Mouse (Mus musculus): Measurements from ENCODE around the gene Fkbp10. TPM values are rescaled to one million over a fixed set of nuclear protein-coding genes. Genes with fewer than 3 reads are reported as not detected.

The Fkbp10 gene
- polyA plus RNA-seq (2016; fragmentation: Nextera tagmentation; extraction: Ambion mirVana) = 41.8 and 46.9 TPM in 2 replicates

DNA sequence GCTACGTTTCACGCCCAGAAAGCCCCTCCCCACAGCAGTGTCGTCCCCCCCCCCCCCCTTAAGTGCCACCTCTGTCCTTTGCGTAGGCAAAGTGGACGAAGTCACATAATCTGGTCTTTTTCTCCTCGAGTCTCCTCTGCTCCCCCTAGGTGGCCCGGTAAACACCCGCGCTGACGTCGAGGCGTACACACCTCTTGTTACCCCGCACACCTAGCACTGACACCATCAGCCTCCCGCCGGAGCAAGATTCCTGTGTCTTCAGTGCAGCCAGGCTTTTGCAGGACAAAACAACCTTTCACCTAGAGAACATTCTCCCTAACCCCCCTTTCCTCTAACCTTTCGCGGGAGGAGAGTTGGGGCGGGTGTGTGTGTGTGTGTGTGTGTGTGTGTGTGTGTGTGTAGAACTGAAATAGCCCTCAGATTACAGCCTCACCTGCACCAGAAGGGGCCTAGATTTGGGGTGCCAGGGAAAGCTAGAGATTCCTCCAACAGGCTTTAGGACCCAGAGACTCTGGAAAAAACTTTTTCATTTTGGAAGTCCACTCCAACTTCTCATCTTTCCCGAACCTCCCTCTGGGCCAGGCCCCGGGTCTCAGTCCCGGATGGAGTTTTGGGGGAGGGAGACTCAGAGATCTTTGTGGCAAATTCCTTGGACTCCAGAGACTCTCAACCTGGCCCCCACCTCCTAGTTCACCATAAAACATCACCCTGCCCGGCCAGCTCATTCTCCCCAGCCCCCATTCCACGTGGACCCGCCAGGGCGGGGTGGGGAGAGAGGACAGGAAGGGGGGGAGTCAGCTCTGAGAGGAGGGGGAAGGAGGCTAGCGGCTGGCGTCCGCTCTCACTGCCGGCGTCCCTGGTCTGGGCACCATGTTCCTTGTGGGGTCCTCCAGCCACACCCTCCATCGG is at the start of gene Fkbp10:
Fkbp10 (plus strand) TSS at position 784 of the 909 bp plus-strand sequence.
- no peaks in the 10 kb centered on the region for H3K9me3 ChIP-seq
- H3K4me1 ChIP-seq = peaks cover 17% of the 10 kb centered on the region
- peaks cover 32% of the 10 kb centered on the region for H3K27me3 ChIP-seq (replicated peaks)
- ATAC-seq (ENCODE audit: low FRiP score, low read depth) = peak; percentile 43
- H3K9ac ChIP-seq = peak within 1 kb of the TSS; percentile 71
- 2% methylated on average over 31 of the region's 31 CpGs for WGBS
- no peaks in the 10 kb centered on the region for H3K36me3 ChIP-seq
- peak within 1 kb of the TSS; percentile 66 for H3K4me3 ChIP-seq
- 0 out of 2 replicates have a peak within 1 kb of the TSS, but pooled peaks have one; percentile 50 for H3K27ac ChIP-seq
- H3K4me2 ChIP-seq (replicated peaks) = peak within 1 kb of the TSS; percentile 75

DNA sequence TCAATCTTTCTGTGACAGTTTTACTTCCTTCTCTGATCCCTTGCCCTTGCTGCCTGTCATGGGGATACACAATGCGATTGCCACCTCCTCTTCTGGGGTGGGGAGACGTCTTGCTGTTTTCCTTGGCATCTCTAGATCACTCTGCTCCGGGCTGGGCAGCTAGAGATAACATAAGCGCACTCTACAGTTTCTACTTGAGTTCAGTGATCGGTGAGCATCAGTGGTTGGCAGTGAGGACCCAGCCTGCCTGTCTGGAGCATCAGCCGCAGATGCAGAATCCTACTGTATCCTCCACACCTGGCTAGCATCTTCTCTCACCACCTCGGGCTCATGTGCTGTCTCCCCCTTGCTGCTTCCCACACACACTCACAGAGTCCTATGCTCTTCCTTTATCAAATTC is 46.4 kb upstream of the Fkbp10 start:
- no peak for ATAC-seq (ENCODE audit: low FRiP score, low read depth)
- no peak overlapping the region for H3K4me2 ChIP-seq (replicated peaks)
- 71% methylated on average over 7 of the region's 7 CpGs for WGBS
- H3K4me3 ChIP-seq = no peak overlapping the region
- peaks cover 29% of the 10 kb centered on the region for H3K36me3 ChIP-seq
- no peaks in the 10 kb centered on the region for H3K9me3 ChIP-seq
- no peaks in the 10 kb centered on the region for H3K4me1 ChIP-seq
- no peak overlapping the region for H3K27ac ChIP-seq
- no peak overlapping the region for H3K9ac ChIP-seq
- no peaks in the 10 kb centered on the region for H3K27me3 ChIP-seq (replicated peaks)

DNA sequence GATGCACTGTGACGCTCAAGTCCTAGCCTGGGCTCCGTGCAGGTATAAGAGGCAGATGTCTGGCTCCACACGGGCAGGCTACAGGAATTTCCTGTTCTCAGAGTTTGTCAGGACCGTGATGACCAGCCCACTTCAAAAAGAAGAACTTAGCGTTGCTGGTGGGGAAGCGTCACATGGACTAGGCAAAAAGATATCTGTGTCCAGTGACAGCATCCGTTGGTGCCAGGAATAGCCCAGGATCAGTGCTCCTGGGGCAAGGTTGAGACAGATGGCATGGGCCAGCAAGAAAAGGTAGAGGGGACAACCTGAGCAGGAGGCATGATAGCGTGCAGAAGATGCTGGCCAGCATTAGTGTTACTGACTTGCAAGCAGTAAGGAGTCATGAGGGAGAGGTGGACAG is 45.7 kb upstream of the Fkbp10 start:
- H3K9ac ChIP-seq = no peak overlapping the region
- WGBS = 84% methylated on average over 8 of the region's 8 CpGs
- no peak for ATAC-seq (ENCODE audit: low FRiP score, low read depth)
- no peaks in the 10 kb centered on the region for H3K9me3 ChIP-seq
- no peak overlapping the region for H3K4me3 ChIP-seq
- no peak overlapping the region for H3K27ac ChIP-seq
- H3K27me3 ChIP-seq (replicated peaks) = no peaks in the 10 kb centered on the region
- H3K4me2 ChIP-seq (replicated peaks) = no peak overlapping the region
- peaks cover 32% of the 10 kb centered on the region for H3K36me3 ChIP-seq
- H3K4me1 ChIP-seq = no peaks in the 10 kb centered on the region

DNA sequence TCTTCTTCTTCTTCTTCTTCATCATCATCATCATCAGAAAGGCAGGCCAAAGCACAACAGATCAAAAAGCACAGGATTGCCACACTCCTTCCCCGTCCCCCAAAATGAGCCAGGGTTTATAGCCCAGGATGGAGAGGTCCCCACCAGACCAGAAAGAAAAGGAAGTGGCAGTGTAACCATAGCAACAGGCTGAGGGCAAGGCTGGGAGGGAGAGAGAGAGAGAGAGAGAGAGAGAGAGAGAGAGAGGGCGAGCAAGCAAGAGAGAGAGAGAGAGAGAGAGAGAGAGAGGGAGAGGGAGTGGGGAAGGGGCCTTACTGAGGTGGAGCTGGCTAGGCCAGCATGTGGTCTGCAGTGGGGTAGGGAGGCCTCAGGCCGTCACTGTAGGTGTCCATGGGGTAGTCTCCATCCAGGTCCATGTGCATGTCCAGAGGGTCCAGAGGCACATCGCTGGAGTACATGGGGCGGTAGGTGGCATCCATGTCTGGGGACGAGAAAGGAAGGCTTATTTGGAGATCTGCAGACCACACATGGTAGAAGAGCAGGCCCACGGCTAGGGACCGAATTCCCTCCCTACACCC is 43.4 kb upstream of the Fkbp10 start:
- WGBS = 68% methylated on average over 7 of the region's 8 CpGs
- ATAC-seq (ENCODE audit: low FRiP score, low read depth) = no peak
- Histone ChIP-seq H3K4me2 (replicated peaks) (no peak overlapping the region), H3K27me3 (replicated peaks) (no peaks in the 10 kb centered on the region), H3K9ac (no peak overlapping the region), H3K36me3 (peaks cover 49% of the 10 kb centered on the region), H3K4me3 (no peak overlapping the region), H3K27ac (no peak overlapping the region), H3K4me1 (no peaks in the 10 kb centered on the region), H3K9me3 (no peaks in the 10 kb centered on the region)

DNA sequence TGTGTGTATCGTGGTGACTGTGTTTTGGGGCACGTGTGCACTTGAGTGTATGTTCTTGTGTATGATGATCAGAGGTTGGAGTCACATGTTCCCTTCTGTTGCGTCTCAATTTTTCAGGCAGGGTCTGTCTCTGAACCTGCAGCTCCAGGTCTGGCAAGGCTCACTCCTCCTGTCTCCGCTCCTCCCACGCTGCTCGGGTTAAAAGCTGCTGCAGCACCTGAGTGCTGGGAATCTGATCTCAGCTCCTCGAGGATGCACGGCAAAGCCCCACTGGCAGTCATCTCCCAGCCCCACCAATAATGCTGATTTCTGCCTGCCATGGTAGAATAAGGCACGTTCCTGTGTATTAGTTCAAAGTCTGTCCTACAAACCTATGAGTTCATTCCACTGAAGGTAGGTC is 40.4 kb upstream of the Fkbp10 start:
- H3K9ac ChIP-seq = no peak overlapping the region
- H3K27ac ChIP-seq = no peak overlapping the region
- peaks cover 68% of the 10 kb centered on the region for H3K36me3 ChIP-seq
- no peaks in the 10 kb centered on the region for H3K4me1 ChIP-seq
- no peaks in the 10 kb centered on the region for H3K9me3 ChIP-seq
- no peak overlapping the region for H3K4me2 ChIP-seq (replicated peaks)
- 89% methylated on average over 9 of the region's 9 CpGs for WGBS
- H3K27me3 ChIP-seq (replicated peaks) = no peaks in the 10 kb centered on the region
- ATAC-seq (ENCODE audit: low FRiP score, low read depth) = no peak
- no peak overlapping the region for H3K4me3 ChIP-seq

DNA sequence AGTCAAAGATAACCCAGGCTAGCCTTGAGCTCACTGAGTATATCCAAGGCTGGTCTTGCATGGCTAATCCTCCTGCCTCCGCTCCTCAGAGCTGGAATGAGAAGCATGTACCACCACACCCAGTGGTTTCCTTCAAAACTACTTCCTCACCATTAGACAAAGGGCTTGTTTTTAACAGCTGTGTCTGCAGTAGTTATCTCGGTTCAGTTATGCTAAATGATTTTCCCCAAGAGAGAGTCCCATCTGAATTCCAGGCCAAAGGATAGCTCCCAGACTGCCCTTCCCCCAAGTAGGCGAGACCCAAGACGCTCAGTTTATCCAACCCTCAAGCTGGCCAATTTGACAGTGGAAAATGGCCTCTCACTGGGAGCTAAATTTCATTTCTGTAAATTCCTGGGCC is 39.5 kb upstream of the Fkbp10 start:
- Histone ChIP-seq H3K4me2 (replicated peaks) (no peak overlapping the region), H3K27me3 (replicated peaks) (no peaks in the 10 kb centered on the region), H3K4me3 (no peak overlapping the region), H3K9ac (no peak overlapping the region), H3K9me3 (no peaks in the 10 kb centered on the region), H3K4me1 (no peaks in the 10 kb centered on the region), H3K27ac (no peak overlapping the region), H3K36me3 (peaks cover 72% of the 10 kb centered on the region)
- no peak for ATAC-seq (ENCODE audit: low FRiP score, low read depth)
- WGBS = 74% methylated on average over 4 of the region's 4 CpGs

DNA sequence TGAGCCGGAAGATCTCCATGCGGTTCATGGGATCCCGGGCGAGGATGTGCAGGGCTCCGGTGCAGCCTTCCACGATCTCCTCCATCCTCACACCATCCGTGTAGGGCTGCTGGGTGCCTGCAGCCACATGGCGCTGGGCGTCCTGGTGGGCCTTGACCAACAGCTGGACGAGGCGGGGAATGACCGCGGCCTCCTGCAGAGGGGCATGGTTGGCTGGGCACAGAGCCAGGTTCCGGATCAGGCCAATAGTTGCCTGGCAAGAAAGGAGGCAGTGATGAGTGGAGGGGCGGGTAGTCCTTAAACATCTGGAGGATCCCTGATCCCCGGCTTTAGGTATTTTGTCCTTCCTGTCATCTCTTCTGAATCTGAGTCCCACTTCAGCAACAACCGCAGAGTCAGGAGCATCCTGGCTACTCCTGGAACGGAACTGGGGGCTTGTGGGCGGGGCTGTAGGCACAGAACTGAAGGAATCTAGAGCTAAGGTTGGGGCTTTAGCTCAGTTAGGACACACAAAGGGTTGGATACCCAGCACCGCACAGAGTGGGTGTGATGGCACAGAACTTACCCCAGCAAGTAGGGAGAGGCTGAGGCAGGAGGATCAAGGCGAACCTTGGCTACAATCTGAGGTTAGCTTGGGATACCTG is 38.6 kb upstream of the Fkbp10 start:
- Histone ChIP-seq H3K36me3 (peaks cover 77% of the 10 kb centered on the region), H3K4me2 (replicated peaks) (no peak overlapping the region), H3K4me3 (no peak overlapping the region), H3K27me3 (replicated peaks) (no peaks in the 10 kb centered on the region), H3K27ac (no peak overlapping the region), H3K9me3 (no peaks in the 10 kb centered on the region), H3K4me1 (no peaks in the 10 kb centered on the region), H3K9ac (no peak overlapping the region)
- no peak for ATAC-seq (ENCODE audit: low FRiP score, low read depth)
- WGBS = 93% methylated on average over 21 of the region's 21 CpGs

DNA sequence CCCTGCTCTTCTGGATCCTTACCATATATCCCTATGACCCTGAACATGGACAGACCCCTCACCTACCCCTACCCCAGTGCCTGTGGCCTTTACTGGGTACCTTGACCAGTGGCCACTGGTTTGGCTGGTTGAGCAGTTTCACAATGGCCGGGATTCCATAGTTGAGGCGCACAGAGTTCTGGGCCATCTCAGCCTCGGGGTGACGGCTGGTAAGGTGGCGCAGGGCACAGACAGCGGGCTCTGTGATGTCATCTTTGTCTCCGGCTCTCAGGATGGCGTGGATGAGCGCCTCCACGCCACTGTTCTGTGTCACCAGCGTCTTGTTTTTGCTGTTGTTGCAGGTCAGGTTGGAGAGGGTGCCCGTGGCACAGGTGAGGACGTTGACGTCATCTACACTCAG is 37.5 kb upstream of the Fkbp10 start:
- WGBS = 92% methylated on average over 14 of the region's 14 CpGs
- Histone ChIP-seq H3K4me1 (no peaks in the 10 kb centered on the region), H3K27ac (no peak overlapping the region), H3K4me2 (replicated peaks) (no peak overlapping the region), H3K9ac (no peak overlapping the region), H3K9me3 (no peaks in the 10 kb centered on the region), H3K4me3 (no peak overlapping the region), H3K27me3 (replicated peaks) (no peaks in the 10 kb centered on the region), H3K36me3 (peaks cover 76% of the 10 kb centered on the region)
- ATAC-seq (ENCODE audit: low FRiP score, low read depth) = no peak

DNA sequence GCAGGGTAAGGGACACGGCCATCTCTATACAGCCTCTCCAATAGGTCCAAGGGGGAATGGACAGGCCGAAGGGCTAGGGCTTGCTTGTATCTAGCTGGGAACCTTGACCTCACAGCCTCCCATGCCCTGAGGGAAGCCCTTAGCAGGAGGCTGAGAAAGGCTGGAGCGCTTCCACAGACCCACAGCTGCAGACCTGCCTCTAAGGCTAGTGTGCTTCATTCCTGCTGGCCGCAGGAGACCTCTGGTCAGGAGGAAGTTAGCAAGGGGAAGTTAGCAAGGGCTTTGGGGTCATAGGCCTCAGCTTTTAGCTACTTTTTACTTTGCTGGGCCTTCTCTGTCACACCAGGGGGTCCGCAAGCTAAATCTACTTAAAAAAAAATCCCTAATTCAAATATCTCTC is 37.1 kb upstream of the Fkbp10 start:
- H3K36me3 ChIP-seq = peaks cover 75% of the 10 kb centered on the region
- no peak overlapping the region for H3K4me3 ChIP-seq
- WGBS = 93% methylated on average over 5 of the region's 5 CpGs
- no peaks in the 10 kb centered on the region for H3K27me3 ChIP-seq (replicated peaks)
- H3K9ac ChIP-seq = no peak overlapping the region
- H3K27ac ChIP-seq = no peak overlapping the region
- ATAC-seq (ENCODE audit: low FRiP score, low read depth) = no peak
- no peak overlapping the region for H3K4me2 ChIP-seq (replicated peaks)
- no peaks in the 10 kb centered on the region for H3K4me1 ChIP-seq
- no peaks in the 10 kb centered on the region for H3K9me3 ChIP-seq

DNA sequence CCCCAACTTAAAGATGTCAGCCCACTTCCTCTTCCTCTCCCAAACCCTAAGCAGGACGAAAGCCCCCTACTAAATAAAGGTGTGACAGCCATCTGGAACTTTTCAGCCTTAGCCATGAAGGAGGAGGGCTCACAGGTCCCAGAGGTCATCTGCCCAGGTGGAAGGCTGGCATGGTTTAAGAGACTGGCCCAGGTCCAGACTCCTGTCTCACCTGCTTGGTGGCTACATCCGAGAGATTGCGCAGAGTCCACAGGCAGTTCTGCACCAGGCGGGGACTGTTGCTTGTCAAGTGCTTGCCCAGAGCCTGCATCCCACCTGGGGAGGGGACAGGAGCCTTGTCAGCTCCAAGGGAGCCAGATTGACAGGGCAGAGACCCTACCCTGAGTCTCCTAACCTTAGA is 36.2 kb upstream of the Fkbp10 start:
- H3K27ac ChIP-seq = no peak overlapping the region
- H3K27me3 ChIP-seq (replicated peaks) = no peaks in the 10 kb centered on the region
- H3K9me3 ChIP-seq = no peaks in the 10 kb centered on the region
- no peaks in the 10 kb centered on the region for H3K4me1 ChIP-seq
- 90% methylated on average over 4 of the region's 4 CpGs for WGBS
- H3K36me3 ChIP-seq = peaks cover 68% of the 10 kb centered on the region
- ATAC-seq (ENCODE audit: low FRiP score, low read depth) = no peak
- no peak overlapping the region for H3K4me2 ChIP-seq (replicated peaks)
- no peak overlapping the region for H3K4me3 ChIP-seq
- no peak overlapping the region for H3K9ac ChIP-seq

DNA sequence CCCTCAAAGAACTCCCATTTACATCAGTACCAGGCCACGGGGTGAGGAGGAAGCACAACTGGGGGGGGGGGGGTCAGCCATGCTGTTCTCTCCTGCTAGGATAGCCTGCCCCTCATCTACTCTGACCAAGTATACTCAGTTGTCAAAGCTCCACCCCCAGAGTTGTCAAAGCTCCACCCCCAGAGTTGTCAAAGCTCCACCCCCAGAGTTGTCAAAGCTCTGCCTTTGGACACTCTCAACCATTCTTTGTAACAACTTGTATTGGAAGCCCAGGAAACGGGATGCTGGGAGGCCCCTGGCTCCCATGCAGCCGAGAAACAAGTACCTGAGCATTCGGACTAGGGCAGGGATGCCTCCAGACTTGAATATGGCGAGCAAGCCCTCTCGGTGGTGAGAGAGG is 32.8 kb upstream of the Fkbp10 start:
- peaks cover 52% of the 10 kb centered on the region for H3K36me3 ChIP-seq
- ATAC-seq (ENCODE audit: low FRiP score, low read depth) = no peak
- H3K9ac ChIP-seq = no peak overlapping the region
- peaks cover 6% of the 10 kb centered on the region; the same call in 1 of the 2 replicates for H3K4me1 ChIP-seq
- H3K4me2 ChIP-seq (replicated peaks) = no peak overlapping the region
- no peak overlapping the region for H3K4me3 ChIP-seq
- WGBS = 84% methylated on average over 6 of the region's 6 CpGs
- H3K27me3 ChIP-seq (replicated peaks) = no peaks in the 10 kb centered on the region
- no peak overlapping the region for H3K27ac ChIP-seq
- no peaks in the 10 kb centered on the region for H3K9me3 ChIP-seq

DNA sequence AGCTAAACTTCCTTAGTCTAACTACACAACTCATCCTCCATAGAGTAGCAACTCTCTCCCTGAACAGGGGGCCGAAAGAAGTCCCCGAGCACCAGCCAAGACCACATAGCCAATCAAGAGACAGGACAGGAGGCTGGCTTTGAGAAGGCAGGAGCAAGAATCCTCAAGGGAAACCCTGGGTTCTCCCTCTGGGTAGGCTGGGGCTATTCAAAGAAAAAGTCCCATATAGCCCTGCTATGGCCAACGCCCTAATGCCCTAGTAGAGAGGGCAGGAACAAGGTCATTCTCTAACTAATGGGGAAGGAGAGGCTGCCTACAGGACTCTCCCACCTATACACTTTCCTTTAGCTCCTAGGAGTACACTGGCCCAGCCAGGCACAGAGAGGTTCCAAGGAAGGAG is 30.5 kb upstream of the Fkbp10 start:
- H3K9ac ChIP-seq = no peak overlapping the region
- H3K27ac ChIP-seq = no peak overlapping the region
- H3K4me1 ChIP-seq = peaks cover 20% of the 10 kb centered on the region
- H3K27me3 ChIP-seq (replicated peaks) = no peaks in the 10 kb centered on the region
- H3K4me3 ChIP-seq = no peak overlapping the region
- WGBS = 88% methylated on average over 3 of the region's 3 CpGs
- peaks cover 34% of the 10 kb centered on the region for H3K36me3 ChIP-seq
- no peaks in the 10 kb centered on the region for H3K9me3 ChIP-seq
- no peak overlapping the region for H3K4me2 ChIP-seq (replicated peaks)
- ATAC-seq (ENCODE audit: low FRiP score, low read depth) = no peak

All from neural tube, embryonic 12.5 days (tissue).